Mouse (Mus musculus): ENCODE data around the gene Sez6l.

DNA sequence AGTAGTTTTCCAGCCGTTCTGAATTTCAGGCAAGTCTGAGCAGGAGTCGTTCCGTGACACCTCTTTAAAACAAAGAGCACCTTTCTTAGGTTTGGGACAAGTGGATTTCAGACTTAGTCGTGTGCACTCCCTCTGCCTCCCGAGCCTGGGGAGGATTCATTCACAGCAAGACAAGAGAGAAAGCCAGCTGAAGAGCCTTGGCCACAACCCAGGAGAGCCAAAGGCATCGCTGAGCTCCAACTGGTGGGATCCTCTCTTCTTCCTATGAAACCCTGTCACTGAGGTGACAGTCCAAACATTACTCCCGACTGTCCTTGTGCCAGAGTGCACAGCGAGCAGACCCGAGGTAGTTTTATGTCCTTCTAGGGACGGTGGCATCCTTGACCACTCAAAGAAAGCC is 138.4 kb downstream of the Sez6l start:
- TF ChIP-seq CTCF (conservative IDR thresholded peaks at IDR 0.05; ENCODE audit: low read length): no peak
- TF ChIP-seq NANOG (IDR thresholded peaks at IDR 0.05; ENCODE audit: borderline replicate concordance, low read length): no peak
